Comparison of ENCODE assay signal across 9 mouse cellular contexts in the genomic region with DNA sequence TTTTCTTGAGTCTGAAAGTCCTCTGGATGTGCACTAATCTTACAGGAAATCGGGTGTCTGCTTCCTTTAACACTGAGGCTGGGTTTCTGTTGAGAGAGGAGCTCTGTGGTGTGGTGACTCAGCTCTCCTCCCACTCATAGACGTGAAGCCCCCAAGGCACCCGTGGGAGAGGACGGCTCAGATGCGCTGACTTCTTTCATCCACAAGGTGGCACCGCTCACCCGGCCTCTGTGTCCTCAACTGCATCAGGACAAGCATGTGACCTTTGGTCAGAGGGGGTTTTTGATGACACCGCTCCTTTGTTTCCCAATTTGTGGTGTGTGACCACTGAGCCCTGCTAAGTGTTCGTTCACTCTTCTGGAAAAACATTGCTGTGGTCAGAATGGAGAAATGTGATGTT. TPM values are rescaled to one million over a fixed set of nuclear protein-coding genes. Genes with fewer than 3 reads are reported as not detected.
DNase-seq lines count a peak whose midpoint lies in the region; ATAC-seq and TF ChIP-seq lines count a peak whose summit lies in the region.
"Had no signal": no experiment of that assay in that cellular context is flagged by ENCODE, and none has a peak within 500 bp of the region (broad histone marks: within the 10 kb centered on the region; RNA-seq: fewer than 3 reads in every experiment).

No protein-coding gene starts in this region.

- no peak for TF ChIP-seq POLR2A in lung, adult 2 months (IDR thresholded peaks at IDR 0.05; ENCODE audit: borderline replicate concordance, extremely low read depth, low read depth, low read length)

- DNase-seq in frontal cortex, postnatal 36 days (ENCODE audit: low spot score in 2 of 2) = no peak
- peak; percentile 7 for DNase-seq in lung, adult 2 months
- DNase-seq in lung, postnatal 25 days (ENCODE audit: low spot score) = no peak
- peak; percentile 77 for DNase-seq in brain, adult 2 months (ENCODE audit: low read depth, low spot score)
- DNase-seq in natural killer cell, adult 2 months (ENCODE audit: low spot score in 2 of 2) = peak; percentile 80 to 83
- DNase-seq in urinary bladder, postnatal 36 days (ENCODE audit: low spot score in 2 of 2) = no peak
- no peak for DNase-seq in MN1 (ENCODE audit: low spot score)

- WGBS in lung, adult 2 months = 48% methylated on average over 9 of the region's 9 CpGs

- peak; percentile 77 for ATAC-seq in frontal cortex, adult (ENCODE audit: low TSS enrichment)

- H3K4me1 ChIP-seq in lung, adult 2 months (ENCODE audit: control insufficient read depth, insufficient read depth, low read length) = no peaks in the 10 kb centered on the region
- H3K4me1 ChIP-seq: heart, embryonic 13.5 days had no signal

- no peak overlapping the region for H3K4me3 ChIP-seq in lung, adult 2 months (replicated peaks; ENCODE audit: extremely low read depth, low read depth, low read length)
- H3K4me3 ChIP-seq: heart, embryonic 13.5 days had no signal

- peak; percentile 76 for TF ChIP-seq CTCF in lung, adult 2 months (IDR thresholded peaks at IDR 0.05; ENCODE audit: insufficient read depth, low read length)

RNA-seq across cellular contexts. Expression of a gene that starts 10.1 kb away (rescaled TPM):
- polyA plus RNA-seq in lung, adult 2 months (2012; rRNA removed) = 33.0 and 70.2 TPM in 2 replicates

Comparison
In these comparisons a context has a peak if more than half of its experiments do, and no peak if none do; other contexts are left out.
1. DNase-seq: peak in lung, adult 2 months (single experiment), brain, adult 2 months (single experiment) and natural killer cell, adult 2 months (2 of 2); none in frontal cortex, postnatal 36 days (0 of 2), lung, postnatal 25 days (single experiment), urinary bladder, postnatal 36 days (0 of 2) and MN1 (single experiment).